Mouse (Mus musculus) E14TG2a.4 (cell line): ENCODE data around the gene Numa1.

Experiments used
- CTCF ChIP-seq: conservative IDR thresholded peaks from 2 replicates; pipeline ENCODE4 v1.5.1; 2014; ENCODE audit warnings: low read length
- NANOG ChIP-seq: IDR thresholded peaks from 2 replicates; pipeline ENCODE4 v1.6.1; 2014; ENCODE audit warnings: borderline replicate concordance, low read length, mixed read lengths
- POU5F1 ChIP-seq: IDR thresholded peaks from 2 replicates; pipeline ENCODE4 v1.6.1; 2014; ENCODE audit warnings: low read length, borderline replicate concordance

GRCm38 (mm10) chr7:101932551-101932950 is 1.4 kb upstream of the Numa1 start:
- TF ChIP-seq CTCF (no peak), NANOG (no peak), POU5F1 (no peak)
